Mouse (Mus musculus) G1E (cell line): ENCODE measurements at regions not wholly inside any gene's neighbourhood (a gene's known extent, or its start where the extent isn't known, plus 50 kb on each side); places are given as distances from the start of the nearest gene placed in this dataset.
A peak's percentile ranks its signal among the peaks of the same experiment; 100 is the strongest.

Experiments
- CTCF ChIP-seq: IDR thresholded peaks from 2 replicates; pipeline ENCODE4 v1.5.1; 2012; ENCODE audit warnings: low read depth, low read length, inconsistent platforms, mixed read lengths
- GATA1 ChIP-seq: IDR thresholded peaks from 2 replicates; pipeline ENCODE4 v1.6.1; 2012; ENCODE audit warnings: borderline replicate concordance, low read length, inconsistent platforms, mixed read lengths
- POLR2AphosphoS5 ChIP-seq: IDR thresholded peaks from 2 replicates; pipeline ENCODE4 v1.6.1; 2012; ENCODE audit warnings: low read depth, low read length, inconsistent platforms; ENCODE audit not compliant: insufficient replicate concordance
- TAL1 ChIP-seq: conservative IDR thresholded peaks from 2 replicates; pipeline ENCODE4 v1.6.1; 2012; ENCODE audit warnings: low read depth, low read length, inconsistent platforms, mixed read lengths

GRCm38 (mm10) chr1:151096079-151096478 lies 86.3 kb upstream of the Gm47985 start:
- TF ChIP-seq CTCF (no peak), GATA1 (no peak), TAL1 (peak; percentile 95), POLR2AphosphoS5 (no peak)
